Mouse (Mus musculus) ovary, postnatal 36 days (tissue): ENCODE data around the gene Plppr1.
"Not testable (repeated sequence)": the region's sequence is repeated elsewhere in the genome, so short reads cannot be mapped to it uniquely, and the experiment has no call there.

Experiments used
- DNase-seq: peaks from one replicate; pipeline ENCODE4 v3.0.0; 2022; ENCODE audit warnings: low spot score, mixed read lengths

Gene Plppr1

DNA sequence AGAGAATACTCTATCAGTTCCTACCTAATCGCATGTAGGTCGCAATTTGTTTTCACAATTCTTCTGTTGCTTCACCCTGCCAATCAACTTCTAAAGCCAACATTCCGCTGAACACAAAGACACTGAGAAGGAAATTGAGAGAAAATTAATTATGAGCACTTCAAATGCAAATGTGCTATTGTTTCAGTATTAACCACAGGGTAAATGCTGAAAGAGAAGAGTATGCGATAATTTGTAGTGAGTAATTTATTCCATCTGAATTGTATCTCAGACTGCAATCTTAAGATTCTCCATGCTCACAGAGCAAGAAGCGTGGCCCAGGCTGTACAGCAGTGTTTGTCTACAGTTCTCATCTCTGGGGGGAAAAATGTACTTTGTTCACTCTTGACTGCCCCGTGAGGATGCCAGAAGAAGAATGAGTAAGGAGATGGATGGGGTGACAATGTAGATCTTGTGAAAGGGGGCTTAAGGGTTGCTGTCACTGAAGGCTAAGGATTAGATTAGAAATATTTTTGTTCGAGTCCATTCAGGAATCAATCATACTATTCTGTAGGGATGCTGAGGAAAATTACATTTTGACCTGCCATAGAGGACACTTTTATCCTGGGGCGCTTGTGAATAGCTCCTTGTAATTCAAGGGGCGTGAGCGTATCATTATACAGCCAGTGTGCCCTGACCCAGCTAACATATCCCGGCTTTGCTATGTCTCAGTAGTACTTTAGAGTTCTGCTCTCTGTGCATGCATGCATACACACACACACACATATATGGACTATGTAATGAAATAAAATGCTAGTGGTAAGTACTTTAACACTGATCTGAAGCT, 173.3 kb downstream of the Plppr1 start:
- DNase-seq: no peak

- no peak for DNase-seq
Observed at GRCm38 (mm10) chr4:49233032-49233406, 173.9 kb downstream of the Plppr1 start.

GRCm38 (mm10) chr4:49238111-49238510, 179.0 kb downstream of the Plppr1 start:
- no peak for DNase-seq

- DNase-seq: no peak
Observed at GRCm38 (mm10) chr4:49239451-49239850, 180.4 kb downstream of the Plppr1 start.

GRCm38 (mm10) chr4:49244791-49245190, 185.7 kb downstream of the Plppr1 start:
- no peak for DNase-seq

- no peak for DNase-seq
Observed at GRCm38 (mm10) chr4:49245274-49245673, 186.2 kb downstream of the Plppr1 start.

- DNase-seq: no peak
Observed at GRCm38 (mm10) chr4:49251262-49251661, 192.2 kb downstream of the Plppr1 start.

DNA sequence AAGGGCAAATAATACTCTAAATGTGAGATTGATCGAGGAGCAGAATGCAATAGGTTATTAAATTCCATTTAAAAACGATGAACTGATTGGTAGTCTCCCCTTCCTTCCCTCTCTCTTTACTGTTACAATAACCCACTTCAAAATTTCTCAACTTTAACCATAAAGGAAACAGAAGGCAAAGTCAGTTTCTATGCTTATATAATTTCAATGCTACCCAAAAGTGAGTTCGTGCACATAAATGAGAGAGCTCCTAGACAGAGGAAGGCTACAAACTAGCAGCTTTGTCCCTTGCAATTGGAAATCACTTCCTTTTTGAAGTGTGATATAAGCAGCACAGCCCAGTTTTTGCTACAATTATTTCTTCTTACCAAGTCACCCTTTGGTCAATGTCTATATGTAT, 193.1 kb downstream of the Plppr1 start:
- no peak for DNase-seq

- no peak for DNase-seq
Observed at GRCm38 (mm10) chr4:49278515-49278914, 219.4 kb downstream of the Plppr1 start.

DNA sequence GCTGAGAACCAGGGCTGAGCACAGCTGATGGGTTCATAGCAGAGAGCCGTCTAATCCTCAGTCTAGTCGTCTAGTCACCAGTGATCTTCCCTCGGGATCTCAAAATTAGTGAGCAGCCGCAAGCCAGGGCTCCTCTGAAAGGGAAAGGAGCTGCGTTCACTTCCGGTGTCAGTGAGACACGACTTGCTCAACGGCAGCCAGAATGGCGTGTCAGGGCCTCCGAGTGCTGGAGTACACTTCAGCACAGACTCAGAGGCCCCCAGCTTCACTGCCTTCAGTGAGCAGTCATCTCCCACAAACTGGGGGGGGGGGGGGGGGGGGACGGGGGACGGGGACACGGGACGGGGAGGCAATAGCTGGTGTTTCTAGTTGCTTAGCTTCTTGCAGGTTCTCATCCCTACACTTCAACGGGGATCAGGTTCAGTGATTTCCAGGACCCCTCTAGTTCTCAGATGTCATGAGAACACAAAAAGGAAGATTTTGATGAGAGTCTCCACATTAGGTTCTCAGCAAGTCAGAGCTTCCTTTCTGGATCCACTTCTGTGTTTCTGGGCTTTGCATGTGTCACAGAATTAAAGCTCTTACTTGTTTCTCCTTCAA, 225.7 kb downstream of the Plppr1 start:
- DNase-seq: no peak

DNA sequence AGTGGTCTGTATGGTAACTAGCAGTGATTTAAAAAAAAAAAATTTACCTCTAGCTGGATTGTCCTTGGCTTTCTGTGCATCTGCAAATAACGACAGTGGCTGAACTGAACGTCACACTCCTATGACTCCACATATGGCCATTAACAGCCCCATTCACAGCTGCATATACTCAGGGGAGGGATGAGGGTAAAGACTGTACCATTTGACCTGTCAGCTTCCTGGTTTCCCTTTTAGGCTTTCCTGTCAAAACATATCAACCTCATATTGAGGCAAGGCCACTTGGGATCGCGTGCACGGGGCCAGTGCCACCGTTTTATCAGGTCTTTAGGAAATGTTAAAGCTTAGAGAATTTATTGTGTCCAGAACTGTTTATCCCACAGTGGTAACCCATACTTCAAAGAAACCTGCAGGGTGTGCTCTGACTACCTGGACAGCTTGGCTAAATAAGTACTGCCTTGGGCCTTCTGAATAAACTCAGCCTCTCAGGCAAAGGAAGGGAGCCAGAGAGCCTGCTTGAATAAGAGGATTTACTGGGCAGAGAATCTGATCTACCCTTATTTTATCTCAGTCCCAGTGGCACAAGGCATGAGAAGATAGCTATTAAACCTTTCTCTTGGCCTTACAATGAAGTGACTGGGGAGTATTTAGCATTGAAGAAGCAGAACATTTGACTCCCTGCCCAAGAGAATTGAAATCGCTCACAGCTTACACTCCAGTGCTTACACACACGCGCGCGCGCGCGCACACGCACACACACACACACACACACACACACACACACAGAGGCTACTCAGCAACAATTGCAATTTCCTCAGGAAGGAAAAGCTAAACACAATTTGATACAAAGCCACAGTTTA, 226.5 kb downstream of the Plppr1 start:
- no peak for DNase-seq

GRCm38 (mm10) chr4:49286197-49286492, 227.1 kb downstream of the Plppr1 start:
- no peak for DNase-seq

- DNase-seq: no peak
Observed at GRCm38 (mm10) chr4:49296434-49296833, 237.4 kb downstream of the Plppr1 start.

DNA sequence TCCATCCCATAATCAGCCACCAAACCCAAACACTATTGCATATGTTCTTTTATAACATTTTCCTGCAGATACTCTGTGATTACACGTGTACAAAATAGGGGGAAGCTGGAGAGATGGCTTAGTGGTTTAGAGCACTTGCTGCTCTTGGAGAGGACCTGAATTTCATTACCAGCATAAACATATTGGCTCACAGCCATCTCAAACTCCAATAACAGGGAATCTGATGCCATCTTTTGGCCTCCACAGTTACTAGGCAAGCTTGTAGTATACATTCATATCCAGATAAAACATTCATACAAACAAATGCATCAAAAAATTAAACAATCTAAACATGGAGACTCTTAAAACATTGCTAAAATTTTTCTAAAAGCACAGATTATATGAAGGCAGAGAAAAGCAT, 240.5 kb downstream of the Plppr1 start:
- DNase-seq: no peak

- no peak for DNase-seq
Observed at GRCm38 (mm10) chr4:49321903-49322635, 263.0 kb downstream of the Plppr1 start.

- DNase-seq: not testable (repeated sequence)
Observed at GRCm38 (mm10) chr4:49337949-49338348, 278.9 kb downstream of the Plppr1 start.

DNA sequence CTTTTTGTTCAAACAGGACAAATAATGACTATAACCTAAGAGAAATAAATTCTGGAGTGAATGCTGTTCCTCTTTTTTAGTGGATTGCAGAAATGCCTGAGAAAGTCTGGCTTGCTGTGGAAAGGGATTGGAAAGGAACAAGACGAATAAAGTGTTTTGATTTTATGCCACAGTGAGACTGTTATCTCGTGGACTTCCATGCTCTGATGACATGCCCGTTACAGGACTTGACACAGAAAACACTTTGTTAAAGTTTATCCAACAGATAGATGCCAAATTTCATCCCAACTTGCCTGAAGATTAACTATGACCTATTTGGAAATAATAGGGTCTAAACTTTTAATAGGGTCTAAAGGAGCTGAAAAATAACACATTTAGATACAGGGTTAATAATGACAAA, 281.0 kb downstream of the Plppr1 start:
- DNase-seq: not testable (repeated sequence)

- not testable (repeated sequence) for DNase-seq
Observed at GRCm38 (mm10) chr4:49348001-49348400, 288.9 kb downstream of the Plppr1 start.

- DNase-seq: no peak
Observed at GRCm38 (mm10) chr4:49348677-49349076, 289.6 kb downstream of the Plppr1 start.

DNA sequence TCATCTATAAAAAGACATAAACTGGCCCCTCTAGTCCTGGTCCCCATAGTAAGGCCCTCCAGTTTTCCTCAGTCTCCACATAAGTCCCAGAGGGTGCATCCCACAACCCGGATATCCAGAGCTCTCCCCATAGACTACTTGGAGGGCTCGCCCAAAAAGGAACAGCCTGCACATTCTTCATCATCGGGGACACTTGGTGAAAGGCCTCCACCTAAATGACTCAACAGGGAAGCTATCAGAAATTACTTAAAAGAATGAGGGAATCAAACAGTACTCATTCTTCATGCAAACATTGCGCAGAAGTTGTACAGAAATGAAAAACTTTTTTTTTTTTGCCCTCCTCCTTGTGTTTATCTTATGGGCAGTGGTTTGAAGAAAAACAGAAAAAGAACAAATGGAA, 291.4 kb downstream of the Plppr1 start:
- DNase-seq: no peak

- no peak for DNase-seq
Observed at GRCm38 (mm10) chr4:49357097-49357496, 298.0 kb downstream of the Plppr1 start.

- not testable (repeated sequence) for DNase-seq
Observed at GRCm38 (mm10) chr4:49368046-49368445, 309.0 kb downstream of the Plppr1 start.
